Mouse (Mus musculus): ENCODE data around the gene Nfasc.

- TF ChIP-seq BHLHE40 (IDR thresholded peaks at IDR 0.05; ENCODE audit: low read depth, low read length) (no peak), POLR2A (IDR thresholded peaks at IDR 0.05; ENCODE audit: low read depth, low read length) (no peak), CTCF (conservative IDR thresholded peaks at IDR 0.05 in 1 of 2, IDR thresholded peaks at IDR 0.05 in 1 of 2; ENCODE audit: low read depth in 2 of 2, low read length in 2 of 2) (no peak), TCF12 (IDR thresholded peaks at IDR 0.05; ENCODE audit: low read depth, low read length) (no peak), MEF2A (IDR thresholded peaks at IDR 0.05; ENCODE audit: borderline replicate concordance, low read depth, low read length) (no peak), RCOR1 (conservative IDR thresholded peaks at IDR 0.05; ENCODE audit: low read depth, low read length) (no peak), SIN3A (IDR thresholded peaks at IDR 0.05; ENCODE audit: low read length) (no peak), KAT2A (IDR thresholded peaks at IDR 0.05; ENCODE audit: insufficient replicate concordance, low read length) (no peak), IRF4 (IDR thresholded peaks at IDR 0.05; ENCODE audit: low read depth, low read length) (no peak)
Observed at GRCm38 (mm10) chr1:132650680-132651079, 90.9 kb downstream of the Nfasc start.
